Mouse (Mus musculus): ENCODE data around the gene Mark2. TPM values are rescaled to one million over a fixed set of nuclear protein-coding genes. Genes with fewer than 3 reads are reported as not detected.

The Mark2 gene
- polyA plus RNA-seq, 1 experiment from 2014 or later, result 46.8 TPM

DNA sequence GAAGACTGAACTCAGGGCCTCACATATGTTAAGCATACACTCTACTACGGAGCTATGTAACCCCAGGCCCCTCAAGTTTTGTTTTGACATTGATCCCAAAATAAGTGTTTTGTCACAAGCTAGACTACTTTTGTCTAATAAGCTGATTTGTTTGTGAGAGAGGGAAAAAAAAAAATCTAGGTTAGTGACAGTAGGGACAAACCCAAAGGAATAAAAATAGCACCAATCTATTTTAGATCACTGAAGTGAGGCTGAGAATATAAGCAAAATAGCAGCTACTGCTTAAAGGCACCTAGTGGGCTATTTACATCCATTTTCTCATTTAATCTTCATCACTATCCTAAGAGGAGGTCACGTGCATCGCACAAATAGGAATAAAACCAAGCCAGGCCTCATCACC is 102.1 kb downstream of the Mark2 start:
- no peak for ATAC-seq (ENCODE audit: insufficient number of reproducible peaks, low FRiP score, low TSS enrichment, low read depth)
- no peak overlapping the region for H3K27ac ChIP-seq (replicated peaks; ENCODE audit: low read depth, low read length)
- H3K27me3 ChIP-seq (ENCODE audit: control insufficient read depth, insufficient read depth, low read length), result no peaks in the 10 kb centered on the region
- H3K4me1 ChIP-seq (ENCODE audit: control insufficient read depth, insufficient read depth, low read length), result peaks cover 7% of the 10 kb centered on the region; the same call in 1 of the 2 replicates
- no peaks in the 10 kb centered on the region; the same call in 1 of the 2 replicates for H3K36me3 ChIP-seq (ENCODE audit: control insufficient read depth, insufficient read depth, low read length)
- H3K9ac ChIP-seq (ENCODE audit: low read length), result no peak overlapping the region
- H3K4me2 ChIP-seq (ENCODE audit: low read depth, severe bottlenecking), result peak overlapping the region; percentile 97
- H3K4me3 ChIP-seq (ENCODE audit: low read depth, low read length), result peak overlapping the region; percentile 72; the same call in 1 of the 2 replicates
- no peaks in the 10 kb centered on the region for H3K9me3 ChIP-seq (ENCODE audit: control insufficient read depth, low read length)
- 92% methylated on average over 3 of the region's 3 CpGs for WGBS
- no peak for DNase-seq (ENCODE audit: low spot score)

DNA sequence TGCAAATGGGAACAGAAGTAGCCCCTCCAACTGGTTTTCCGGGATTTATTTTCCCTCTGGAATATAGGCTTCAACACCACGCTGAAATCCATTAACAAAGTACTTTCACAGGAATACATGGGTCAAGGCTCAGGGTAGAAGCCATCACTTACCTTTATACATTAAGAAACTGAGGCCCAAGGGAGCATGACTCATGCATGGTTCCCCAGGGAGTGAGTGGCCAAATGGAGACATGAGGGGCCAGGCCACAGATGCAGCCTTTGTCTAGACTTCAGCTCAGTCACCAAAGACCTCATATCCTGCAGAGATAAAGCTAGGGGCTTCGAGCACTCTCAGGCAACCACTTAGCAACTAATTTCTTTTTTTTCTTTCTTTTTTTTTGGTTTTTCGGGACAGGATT is 104.9 kb downstream of the Mark2 start:
- Histone ChIP-seq H3K4me1 (ENCODE audit: control insufficient read depth, insufficient read depth, low read length) (peaks cover 7% of the 10 kb centered on the region; the same call in 1 of the 2 replicates), H3K9ac (ENCODE audit: low read length) (no peak overlapping the region), H3K9me3 (ENCODE audit: control insufficient read depth, low read length) (no peaks in the 10 kb centered on the region), H3K4me3 (ENCODE audit: low read depth, low read length) (no peak overlapping the region), H3K27ac (replicated peaks; ENCODE audit: low read depth, low read length) (no peak overlapping the region), H3K36me3 (ENCODE audit: control insufficient read depth, insufficient read depth, low read length) (peaks cover 4% of the 10 kb centered on the region; the same call in 1 of the 2 replicates), H3K4me2 (ENCODE audit: low read depth, severe bottlenecking) (no peak overlapping the region), H3K27me3 (ENCODE audit: control insufficient read depth, insufficient read depth, low read length) (no peaks in the 10 kb centered on the region)
- no peak for ATAC-seq (ENCODE audit: insufficient number of reproducible peaks, low FRiP score, low TSS enrichment, low read depth)
- 87% methylated on average over 4 of the region's 4 CpGs for WGBS
- DNase-seq (ENCODE audit: low spot score), result no peak

GRCm38 (mm10) chr19:7236011-7236410 is 105.6 kb downstream of the Mark2 start:
- Histone ChIP-seq H3K36me3 (ENCODE audit: control insufficient read depth, insufficient read depth, low read length) (peaks cover 4% of the 10 kb centered on the region; the same call in 1 of the 2 replicates), H3K27me3 (ENCODE audit: control insufficient read depth, insufficient read depth, low read length) (no peaks in the 10 kb centered on the region), H3K9me3 (ENCODE audit: control insufficient read depth, low read length) (no peaks in the 10 kb centered on the region), H3K4me3 (ENCODE audit: low read depth, low read length) (no peak overlapping the region), H3K9ac (ENCODE audit: low read length) (no peak overlapping the region), H3K27ac (replicated peaks; ENCODE audit: low read depth, low read length) (no peak overlapping the region), H3K4me1 (ENCODE audit: control insufficient read depth, insufficient read depth, low read length) (peaks cover 7% of the 10 kb centered on the region; the same call in 1 of the 2 replicates), H3K4me2 (ENCODE audit: low read depth, severe bottlenecking) (no peak overlapping the region)
- DNase-seq (ENCODE audit: low spot score), result no peak
- no peak for ATAC-seq (ENCODE audit: insufficient number of reproducible peaks, low FRiP score, low TSS enrichment, low read depth)
- 95% methylated on average over 2 of the region's 2 CpGs for WGBS

DNA sequence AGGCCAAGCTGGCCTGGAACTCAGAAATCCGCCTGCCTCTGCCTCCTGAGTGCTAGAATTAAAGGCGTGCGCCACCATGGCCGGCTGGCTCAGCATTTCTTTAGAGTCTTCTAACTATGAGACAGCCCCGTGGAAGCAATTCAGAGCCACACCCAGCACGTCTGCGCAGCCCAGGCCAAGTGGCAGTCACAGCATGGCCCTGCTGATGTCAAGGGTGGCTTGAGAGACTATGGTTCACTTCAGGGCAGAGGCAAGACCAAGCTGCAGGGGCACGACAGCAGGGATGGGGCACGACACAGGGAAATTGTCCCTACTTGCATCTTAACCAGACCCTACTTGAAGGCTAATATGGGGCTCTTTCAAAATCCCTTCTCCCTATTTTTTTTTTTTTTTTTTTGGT is 106.2 kb downstream of the Mark2 start:
- no peak overlapping the region for H3K4me3 ChIP-seq (ENCODE audit: low read depth, low read length)
- peaks cover 7% of the 10 kb centered on the region; the same call in 1 of the 2 replicates for H3K4me1 ChIP-seq (ENCODE audit: control insufficient read depth, insufficient read depth, low read length)
- ATAC-seq (ENCODE audit: insufficient number of reproducible peaks, low FRiP score, low TSS enrichment, low read depth) (no peak), DNase-seq (ENCODE audit: low spot score) (no peak)
- WGBS, result 92% methylated on average over 9 of the region's 9 CpGs
- no peak overlapping the region for H3K9ac ChIP-seq (ENCODE audit: low read length)
- no peaks in the 10 kb centered on the region for H3K9me3 ChIP-seq (ENCODE audit: control insufficient read depth, low read length)
- H3K4me2 ChIP-seq (ENCODE audit: low read depth, severe bottlenecking), result no peak overlapping the region
- peaks cover 4% of the 10 kb centered on the region for H3K36me3 ChIP-seq (ENCODE audit: control insufficient read depth, insufficient read depth, low read length)
- no peaks in the 10 kb centered on the region for H3K27me3 ChIP-seq (ENCODE audit: control insufficient read depth, insufficient read depth, low read length)
- H3K27ac ChIP-seq (replicated peaks; ENCODE audit: low read depth, low read length), result no peak overlapping the region

DNA sequence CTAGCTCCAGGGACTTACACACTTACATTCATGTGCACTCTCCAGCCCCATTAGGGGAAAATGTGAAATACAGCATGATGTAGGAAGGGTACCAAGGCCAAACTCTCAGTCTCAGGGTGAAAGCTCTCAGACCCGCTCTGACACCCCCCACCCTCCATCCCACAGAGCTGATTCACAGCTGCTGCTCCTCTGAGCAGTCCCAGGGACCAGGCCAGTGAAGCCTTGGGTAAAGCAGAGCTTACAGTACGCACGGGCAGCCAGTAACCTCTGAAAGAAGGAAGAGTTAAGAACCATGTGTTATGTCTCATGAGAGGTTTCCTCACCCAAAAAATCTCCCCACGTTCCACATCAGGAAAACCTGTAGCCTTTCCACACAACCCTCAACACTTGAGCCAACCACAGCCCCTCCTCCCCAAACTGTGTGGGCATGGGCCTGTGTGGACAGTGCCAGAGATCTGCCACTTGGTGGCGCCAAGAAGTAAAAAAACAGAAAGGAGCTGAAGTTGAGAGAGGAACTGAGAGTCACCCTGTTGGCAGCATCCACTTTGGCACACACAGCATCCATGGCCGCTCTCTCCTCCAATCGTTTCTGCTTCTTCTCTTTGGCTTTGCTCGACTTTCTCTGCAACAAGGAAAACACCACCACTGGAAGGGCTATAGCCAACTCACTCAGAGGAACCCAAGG is 107.0 kb downstream of the Mark2 start:
- ATAC-seq (ENCODE audit: insufficient number of reproducible peaks, low FRiP score, low TSS enrichment, low read depth) (0 out of 2 replicates have a peak, but pooled peaks have one; percentile 14), DNase-seq (ENCODE audit: low spot score) (peak; percentile 77)
- Histone ChIP-seq H3K4me2 (ENCODE audit: low read depth, severe bottlenecking) (no peak overlapping the region), H3K9me3 (ENCODE audit: control insufficient read depth, low read length) (no peaks in the 10 kb centered on the region), H3K4me3 (ENCODE audit: low read depth, low read length) (no peak overlapping the region), H3K27ac (replicated peaks; ENCODE audit: low read depth, low read length) (no peak overlapping the region), H3K36me3 (ENCODE audit: control insufficient read depth, insufficient read depth, low read length) (peaks cover 11% of the 10 kb centered on the region), H3K4me1 (ENCODE audit: control insufficient read depth, insufficient read depth, low read length) (peaks cover 3% of the 10 kb centered on the region; the same call in 1 of the 2 replicates), H3K9ac (ENCODE audit: low read length) (no peak overlapping the region), H3K27me3 (ENCODE audit: control insufficient read depth, insufficient read depth, low read length) (no peaks in the 10 kb centered on the region)
- WGBS, result 62% methylated on average over 8 of the region's 8 CpGs

- no peaks in the 10 kb centered on the region for H3K9me3 ChIP-seq (ENCODE audit: control insufficient read depth, low read length)
- no peak overlapping the region for H3K9ac ChIP-seq (ENCODE audit: low read length)
- no peak for DNase-seq (ENCODE audit: low spot score)
- H3K4me3 ChIP-seq (ENCODE audit: low read depth, low read length), result no peak overlapping the region
- WGBS, result 89% methylated on average over 6 of the region's 6 CpGs
- ATAC-seq (ENCODE audit: insufficient number of reproducible peaks, low FRiP score, low TSS enrichment, low read depth), result no peak
- no peak overlapping the region for H3K27ac ChIP-seq (replicated peaks; ENCODE audit: low read depth, low read length)
- H3K4me1 ChIP-seq (ENCODE audit: control insufficient read depth, insufficient read depth, low read length), result no peaks in the 10 kb centered on the region
- no peak overlapping the region for H3K4me2 ChIP-seq (ENCODE audit: low read depth, severe bottlenecking)
- no peaks in the 10 kb centered on the region for H3K27me3 ChIP-seq (ENCODE audit: control insufficient read depth, insufficient read depth, low read length)
- peaks cover 33% of the 10 kb centered on the region for H3K36me3 ChIP-seq (ENCODE audit: control insufficient read depth, insufficient read depth, low read length)
Measured at GRCm38 (mm10) chr19:7226511-7226914, 115.1 kb downstream of the Mark2 start.

Other genes with a start within 250 kb of the Mark2 start
- gene Flrt1, start 236.1 kb downstream of the Mark2 start, polyA plus RNA-seq (2014; fragmentation: Nextera tagmentation; extraction: Ambion mirVana), result 3.0 and 3.9 TPM in 2 replicates
- gene Otub1, start 135.5 kb downstream of the Mark2 start, polyA plus RNA-seq (2014; fragmentation: Nextera tagmentation; extraction: Ambion mirVana), result 247 and 260 TPM in 2 replicates
- gene Cox8a, start 124.2 kb downstream of the Mark2 start, polyA plus RNA-seq (2014; fragmentation: Nextera tagmentation; extraction: Ambion mirVana), result 807 and 830 TPM in 2 replicates
- gene Naa40, start 100.7 kb downstream of the Mark2 start, polyA plus RNA-seq (2014; fragmentation: Nextera tagmentation; extraction: Ambion mirVana), result 83.9 and 85.1 TPM in 2 replicates
- gene Rcor2, start 74.5 kb downstream of the Mark2 start, polyA plus RNA-seq (2014; fragmentation: Nextera tagmentation; extraction: Ambion mirVana), result 22.6 and 30.0 TPM in 2 replicates
- gene Spindoc, start 41.1 kb upstream of the Mark2 start, polyA plus RNA-seq (2014; fragmentation: Nextera tagmentation; extraction: Ambion mirVana), result 35.1 and 47.9 TPM in 2 replicates
- 10.4 and 10.6 TPM in 2 replicates for gene 2700081O15Rik, start 75.8 kb upstream of the Mark2 start, polyA plus RNA-seq (2014; fragmentation: Nextera tagmentation; extraction: Ambion mirVana)
- gene Rtn3, start 141.4 kb upstream of the Mark2 start, polyA plus RNA-seq (2014; fragmentation: Nextera tagmentation; extraction: Ambion mirVana), result 78.5 and 94.1 TPM in 2 replicates
- gene Atl3, start 152.2 kb upstream of the Mark2 start, polyA plus RNA-seq (2014; fragmentation: Nextera tagmentation; extraction: Ambion mirVana), result 10.6 and 10.9 TPM in 2 replicates
- 5.4 and 7.6 TPM in 2 replicates for gene Pla2g16, start 215.6 kb upstream of the Mark2 start, polyA plus RNA-seq (2014; fragmentation: Nextera tagmentation; extraction: Ambion mirVana)